Mouse (Mus musculus): ENCODE measurements around the gene Rcn1. TPM values are rescaled to one million over a fixed set of nuclear protein-coding genes. Genes with fewer than 3 reads are reported as not detected.

Rcn1 gene
- polyA plus RNA-seq, 1 experiment, result 8.4 TPM

GRCm38 (mm10) chr2:105391414-105391784 is 7.7 kb downstream of the Rcn1 start:
- H3K36me3 ChIP-seq (ENCODE audit: control insufficient read depth, insufficient read depth, low read length), result no peaks in the 10 kb centered on the region
- DNase-seq, result no peak
- no peaks in the 10 kb centered on the region for H3K4me1 ChIP-seq (replicated peaks; ENCODE audit: control insufficient read depth, insufficient read depth, low read length)
- H3K4me3 ChIP-seq (ENCODE audit: control insufficient read depth, insufficient read depth, low read length), result no peak overlapping the region
- TF ChIP-seq CTCF (IDR thresholded peaks at IDR 0.05; ENCODE audit: borderline replicate concordance, control insufficient read depth, extremely low read depth, insufficient read depth, low read length, poor library complexity), result no peak
- no peak for TF ChIP-seq POLR2A (IDR thresholded peaks at IDR 0.05; ENCODE audit: control insufficient read depth, extremely low read depth, insufficient read depth, low read length, poor library complexity)
- 95% methylated on average over 4 of the region's 4 CpGs for WGBS
- no peak overlapping the region for H3K27ac ChIP-seq (ENCODE audit: control insufficient read depth, insufficient read depth, low read length)
- no peaks in the 10 kb centered on the region for H3K27me3 ChIP-seq (ENCODE audit: control insufficient read depth, insufficient read depth, low read length)

DNA sequence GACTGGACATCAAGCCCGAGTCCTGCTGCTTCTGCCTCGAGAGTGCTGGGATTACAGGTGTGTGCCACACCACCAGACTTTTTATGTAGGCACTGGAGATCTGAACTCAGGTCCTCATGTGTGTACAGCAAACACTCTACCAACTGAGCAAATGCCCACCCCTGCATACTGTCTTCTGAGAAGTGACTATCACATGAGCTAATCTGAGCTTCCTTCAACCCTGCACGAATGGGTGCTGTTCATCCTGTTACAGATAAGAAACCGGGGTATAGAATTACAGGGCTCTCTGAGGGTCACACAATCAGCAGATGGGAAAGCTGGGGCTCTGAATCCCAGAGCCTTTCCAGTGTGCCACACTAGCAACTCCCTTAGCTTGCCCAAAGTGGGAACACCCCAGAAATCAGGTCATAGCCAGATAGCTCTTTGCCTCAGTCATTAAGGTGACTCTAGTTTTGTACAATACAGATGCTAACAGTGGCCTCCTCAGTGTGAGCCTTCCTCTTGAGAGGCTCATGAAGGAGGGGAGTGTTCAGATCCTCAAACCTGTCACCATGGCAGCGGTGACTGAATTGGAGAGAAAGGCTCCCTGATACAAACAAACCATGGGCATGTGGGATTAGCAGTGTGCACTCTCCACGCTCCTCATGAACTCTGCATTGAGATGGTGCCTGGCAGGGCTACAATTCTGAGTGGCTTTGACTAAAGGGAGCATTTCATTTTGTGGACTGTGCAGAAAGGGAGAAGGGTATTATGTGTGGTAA is 8.3 kb downstream of the Rcn1 start:
- Histone ChIP-seq H3K4me1 (replicated peaks; ENCODE audit: control insufficient read depth, insufficient read depth, low read length) (no peaks in the 10 kb centered on the region), H3K27me3 (ENCODE audit: control insufficient read depth, insufficient read depth, low read length) (no peaks in the 10 kb centered on the region), H3K4me3 (ENCODE audit: control insufficient read depth, insufficient read depth, low read length) (no peak overlapping the region), H3K27ac (ENCODE audit: control insufficient read depth, insufficient read depth, low read length) (no peak overlapping the region), H3K36me3 (ENCODE audit: control insufficient read depth, insufficient read depth, low read length) (no peaks in the 10 kb centered on the region)
- TF ChIP-seq POLR2A (IDR thresholded peaks at IDR 0.05; ENCODE audit: control insufficient read depth, extremely low read depth, insufficient read depth, low read length, poor library complexity) (no peak), CTCF (IDR thresholded peaks at IDR 0.05; ENCODE audit: borderline replicate concordance, control insufficient read depth, extremely low read depth, insufficient read depth, low read length, poor library complexity) (no peak)
- DNase-seq, result no peak
- WGBS, result 90% methylated on average over 6 of the region's 6 CpGs

DNA sequence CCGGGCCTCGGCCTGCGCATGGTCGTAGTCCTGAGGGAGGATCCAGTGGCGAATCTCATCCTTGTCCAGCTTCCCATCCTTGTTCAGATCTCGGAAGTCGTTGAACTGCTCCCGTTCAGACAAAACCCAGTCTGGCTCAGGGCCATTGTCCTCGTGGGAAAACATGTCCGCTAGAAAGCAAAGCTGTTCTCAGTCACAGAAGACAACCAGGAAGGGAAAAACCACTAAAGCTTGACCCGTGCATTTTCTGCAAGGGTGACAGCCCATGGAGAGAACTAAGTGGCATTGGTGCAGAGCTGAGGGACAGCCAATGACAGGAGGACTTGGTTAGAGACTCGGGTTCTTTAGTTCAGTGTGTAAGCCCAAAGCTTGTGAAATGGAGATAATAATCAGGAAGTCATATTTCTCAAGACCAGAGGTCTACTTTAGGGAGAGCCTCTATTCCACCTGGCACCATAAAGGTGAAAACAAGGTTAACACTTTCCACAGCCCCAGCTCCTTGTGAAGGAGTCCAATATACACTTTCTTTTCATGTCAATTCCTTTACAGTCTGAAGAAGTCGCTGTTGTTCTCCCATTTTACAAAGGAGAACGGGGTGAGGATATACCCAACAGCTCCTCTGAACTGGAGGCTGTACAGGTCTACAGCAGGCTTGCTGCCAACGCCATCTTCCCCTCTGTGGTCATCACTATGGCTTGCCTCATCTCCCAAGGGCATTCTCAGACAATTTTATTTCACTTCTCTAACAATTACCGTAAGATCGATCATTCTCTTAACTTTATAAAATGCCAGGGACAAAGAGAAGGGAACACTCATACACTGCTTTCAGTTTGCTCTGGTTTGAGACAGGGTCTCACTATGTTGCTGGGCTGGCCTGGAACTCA is 9.9 kb downstream of the Rcn1 start:
- TF ChIP-seq CTCF (IDR thresholded peaks at IDR 0.05; ENCODE audit: borderline replicate concordance, control insufficient read depth, extremely low read depth, insufficient read depth, low read length, poor library complexity), result no peak
- no peak for TF ChIP-seq POLR2A (IDR thresholded peaks at IDR 0.05; ENCODE audit: control insufficient read depth, extremely low read depth, insufficient read depth, low read length, poor library complexity)
- Histone ChIP-seq H3K27ac (ENCODE audit: control insufficient read depth, insufficient read depth, low read length) (no peak overlapping the region), H3K27me3 (ENCODE audit: control insufficient read depth, insufficient read depth, low read length) (no peaks in the 10 kb centered on the region), H3K4me3 (ENCODE audit: control insufficient read depth, insufficient read depth, low read length) (no peak overlapping the region), H3K4me1 (replicated peaks; ENCODE audit: control insufficient read depth, insufficient read depth, low read length) (no peaks in the 10 kb centered on the region), H3K36me3 (ENCODE audit: control insufficient read depth, insufficient read depth, low read length) (no peaks in the 10 kb centered on the region)
- no peak for DNase-seq
- WGBS, result 90% methylated on average over 17 of the region's 17 CpGs

DNA sequence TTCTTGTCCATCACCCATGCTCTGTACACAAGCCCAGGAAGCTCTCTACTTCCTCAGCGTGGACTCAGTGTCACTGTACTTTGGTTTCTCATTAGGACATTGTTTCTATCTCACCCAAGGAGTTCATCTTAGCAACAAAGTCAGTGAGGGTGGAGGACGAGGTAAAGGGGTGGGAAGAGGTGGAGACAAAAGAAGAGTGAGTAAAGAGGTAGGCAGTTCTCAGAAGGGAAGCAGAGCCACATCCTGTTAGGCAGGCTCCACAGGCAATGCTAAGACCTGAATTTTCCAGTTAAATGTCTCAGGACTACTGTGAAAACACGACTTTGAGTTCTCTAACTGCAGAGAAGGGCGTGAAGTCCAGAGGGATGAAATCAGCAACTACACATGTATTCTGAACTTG is 12.7 kb downstream of the Rcn1 start:
- Histone ChIP-seq H3K36me3 (ENCODE audit: control insufficient read depth, insufficient read depth, low read length) (no peaks in the 10 kb centered on the region), H3K27me3 (ENCODE audit: control insufficient read depth, insufficient read depth, low read length) (no peaks in the 10 kb centered on the region), H3K4me3 (ENCODE audit: control insufficient read depth, insufficient read depth, low read length) (no peak overlapping the region), H3K4me1 (replicated peaks; ENCODE audit: control insufficient read depth, insufficient read depth, low read length) (no peaks in the 10 kb centered on the region), H3K27ac (ENCODE audit: control insufficient read depth, insufficient read depth, low read length) (no peak overlapping the region)
- no peak for DNase-seq
- TF ChIP-seq CTCF (IDR thresholded peaks at IDR 0.05; ENCODE audit: borderline replicate concordance, control insufficient read depth, extremely low read depth, insufficient read depth, low read length, poor library complexity) (no peak), POLR2A (IDR thresholded peaks at IDR 0.05; ENCODE audit: control insufficient read depth, extremely low read depth, insufficient read depth, low read length, poor library complexity) (no peak)
- WGBS, result 45% methylated on average over 4 of the region's 4 CpGs

DNA sequence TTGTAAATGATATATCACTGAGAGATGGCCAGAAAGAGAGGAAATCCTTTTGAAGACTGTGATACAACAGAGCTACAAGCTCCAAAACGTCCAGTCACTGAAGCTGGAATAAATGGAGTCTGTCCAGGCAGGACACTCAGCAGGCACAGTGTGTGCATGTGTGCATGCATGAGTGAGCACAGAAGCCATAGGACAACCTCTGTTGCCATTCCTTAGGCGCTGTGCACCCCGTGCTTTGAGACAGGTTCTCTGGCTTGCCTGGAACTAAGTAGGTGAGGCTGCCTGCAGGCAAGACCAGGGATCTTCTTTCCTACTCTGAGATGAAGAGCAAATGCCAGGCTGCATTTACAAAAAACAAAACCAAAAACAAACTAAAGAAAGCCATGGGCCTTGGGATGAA is 14.1 kb downstream of the Rcn1 start:
- 98% methylated on average over 3 of the region's 3 CpGs for WGBS

GRCm38 (mm10) chr2:105383063-105383462 is 16.1 kb downstream of the Rcn1 start:
- Histone ChIP-seq H3K27ac (ENCODE audit: control insufficient read depth, insufficient read depth, low read length) (no peak overlapping the region), H3K4me3 (ENCODE audit: control insufficient read depth, insufficient read depth, low read length) (no peak overlapping the region), H3K4me1 (replicated peaks; ENCODE audit: control insufficient read depth, insufficient read depth, low read length) (no peaks in the 10 kb centered on the region), H3K27me3 (ENCODE audit: control insufficient read depth, insufficient read depth, low read length) (no peaks in the 10 kb centered on the region), H3K36me3 (ENCODE audit: control insufficient read depth, insufficient read depth, low read length) (no peaks in the 10 kb centered on the region)
- TF ChIP-seq CTCF (IDR thresholded peaks at IDR 0.05; ENCODE audit: borderline replicate concordance, control insufficient read depth, extremely low read depth, insufficient read depth, low read length, poor library complexity), result no peak
- TF ChIP-seq POLR2A (IDR thresholded peaks at IDR 0.05; ENCODE audit: control insufficient read depth, extremely low read depth, insufficient read depth, low read length, poor library complexity), result no peak
- no peak for DNase-seq
- WGBS, result 96% methylated on average over 8 of the region's 8 CpGs

More for the DNA sequence above, 14.1 kb downstream of the Rcn1 start:
- TF ChIP-seq POLR2A (IDR thresholded peaks at IDR 0.05; ENCODE audit: control insufficient read depth, extremely low read depth, insufficient read depth, low read length, poor library complexity), result no peak
- no peak for TF ChIP-seq CTCF (IDR thresholded peaks at IDR 0.05; ENCODE audit: borderline replicate concordance, control insufficient read depth, extremely low read depth, insufficient read depth, low read length, poor library complexity)
- H3K36me3 ChIP-seq (ENCODE audit: control insufficient read depth, insufficient read depth, low read length), result no peaks in the 10 kb centered on the region
- no peaks in the 10 kb centered on the region for H3K27me3 ChIP-seq (ENCODE audit: control insufficient read depth, insufficient read depth, low read length)
- H3K27ac ChIP-seq (ENCODE audit: control insufficient read depth, insufficient read depth, low read length), result no peak overlapping the region
- H3K4me3 ChIP-seq (ENCODE audit: control insufficient read depth, insufficient read depth, low read length), result no peak overlapping the region
- DNase-seq, result no peak
- no peaks in the 10 kb centered on the region for H3K4me1 ChIP-seq (replicated peaks; ENCODE audit: control insufficient read depth, insufficient read depth, low read length)
